Mouse (Mus musculus) midbrain, embryonic 16.5 days (tissue): ENCODE measurements around the gene Gmpr. TPM values are rescaled to one million over a fixed set of nuclear protein-coding genes. Genes with fewer than 3 reads are reported as not detected.
A peak's percentile ranks its signal among the peaks of the same experiment; 100 is the strongest.

ENCODE experiments used
- ATAC-seq: fragments of 200-750 bp; cut with Nextera tagmentation; 2 replicates; pipeline ENCODE4 v1.8.0; 2017; ENCODE audit warnings: moderate TSS enrichment
- H3K27ac ChIP-seq: fragments of 300-500 bp; sonication (generic); 2 replicates; pipeline ENCODE4 v1.5.1; 2014; ENCODE audit warnings: mild to moderate bottlenecking, low read length, mixed read lengths
- H3K27me3 ChIP-seq: fragments of 300-500 bp; sonication (generic); 2 replicates; pipeline ENCODE4 v1.6.1; 2014; ENCODE audit warnings: low read depth, low read length, mixed read lengths; ENCODE audit not compliant: control insufficient read depth, insufficient read depth
- H3K36me3 ChIP-seq: fragments of 300-500 bp; sonication (generic); 2 replicates; pipeline ENCODE4 v1.6.1; 2014; ENCODE audit warnings: mild to moderate bottlenecking, low read length, moderate library complexity, mixed read lengths; ENCODE audit not compliant: control insufficient read depth, insufficient read depth
- H3K4me1 ChIP-seq: fragments of 300-500 bp; sonication (generic); 2 replicates; pipeline ENCODE4 v1.6.1; 2014; ENCODE audit warnings: mild to moderate bottlenecking, low read length, mixed read lengths; ENCODE audit not compliant: control insufficient read depth, insufficient read depth
- H3K4me2 ChIP-seq: fragments of 300-500 bp; sonication (generic); 2 replicates; pipeline ENCODE4 v1.6.1; 2014; ENCODE audit warnings: mild to moderate bottlenecking, low read length, mixed read lengths
- H3K4me3 ChIP-seq: fragments of 300-500 bp; sonication (generic); 2 replicates; pipeline ENCODE4 v1.5.1; 2014; ENCODE audit warnings: low read depth, mild to moderate bottlenecking, low read length, moderate library complexity, mixed read lengths
- H3K9ac ChIP-seq: fragments of 300-500 bp; sonication (generic); 2 replicates; pipeline ENCODE4 v1.6.1; 2014; ENCODE audit warnings: low read depth, low read length, mixed read lengths
- H3K9me3 ChIP-seq: fragments of 300-500 bp; sonication (generic); replicated peaks from 2 replicates; pipeline ENCODE4 v1.6.1; 2014; ENCODE audit warnings: mild to moderate bottlenecking, low read length, mixed read lengths; ENCODE audit not compliant: control insufficient read depth, poor library complexity, severe bottlenecking
- WGBS: fragments of 180-500 bp; shearing (Covaris S2); extraction: QIAGEN DNeasy Blood & Tissue Kit; methylation state at CpG from one replicate; pipeline ENCODE4 v1.1.7; 2014; 5-methylcytosine and 5-hydroxymethylcytosine counted together
- polyA plus RNA-seq: library from polyadenylated mRNA; unstranded; fragments of >200 nt; fragmentation: Nextera tagmentation; extraction: Ambion mirVana; gene quantifications from 2 replicates; pipeline ENCODE4 v1.2.1, GENCODE M21; 2015

The Gmpr gene
- polyA plus RNA-seq, 1 experiment from 2014 or later = 33.8 TPM

DNA sequence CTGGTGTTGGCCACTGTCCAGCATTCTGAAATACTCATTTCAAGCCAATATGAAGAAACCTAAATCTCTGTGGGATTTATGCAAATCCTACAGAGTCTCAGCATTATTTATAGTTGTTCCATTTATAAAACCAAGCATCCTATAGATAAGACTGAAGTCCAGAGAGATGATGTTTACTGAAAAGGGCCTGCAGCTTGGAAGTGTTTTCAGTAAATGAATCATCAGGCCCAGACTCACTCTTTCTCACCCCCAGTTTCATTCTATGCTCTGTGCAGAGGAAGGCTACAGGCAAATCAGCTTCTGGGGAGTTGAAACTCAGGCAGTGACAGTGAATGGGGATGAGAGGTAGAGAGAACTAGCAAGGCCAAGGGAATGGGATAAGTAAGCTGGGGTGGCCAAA lies 83.7 kb downstream of the Gmpr start:
- Histone ChIP-seq H3K9me3 (no peaks in the 10 kb centered on the region), H3K9ac (no peak overlapping the region), H3K4me3 (no peak overlapping the region), H3K27me3 (no peaks in the 10 kb centered on the region), H3K4me1 (peaks cover 5% of the 10 kb centered on the region; the same call in 1 of the 2 replicates), H3K27ac (no peak overlapping the region), H3K36me3 (no peaks in the 10 kb centered on the region), H3K4me2 (no peak overlapping the region)
- no peak for ATAC-seq

- 60% methylated on average over 1 of the region's 1 CpGs for WGBS
- ATAC-seq = no peak
- no peaks in the 10 kb centered on the region for H3K36me3 ChIP-seq
- H3K4me2 ChIP-seq = no peak overlapping the region
- H3K27ac ChIP-seq = no peak overlapping the region
- no peaks in the 10 kb centered on the region for H3K9me3 ChIP-seq
- H3K27me3 ChIP-seq = no peaks in the 10 kb centered on the region
- H3K4me1 ChIP-seq = peaks cover 6% of the 10 kb centered on the region; the same call in 1 of the 2 replicates
- H3K9ac ChIP-seq = no peak overlapping the region
- H3K4me3 ChIP-seq = no peak overlapping the region
Observed at GRCm38 (mm10) chr13:45593914-45594313, 86.7 kb downstream of the Gmpr start.

GRCm38 (mm10) chr13:45595416-45595815 lies 88.2 kb downstream of the Gmpr start:
- no peaks in the 10 kb centered on the region for H3K9me3 ChIP-seq
- no peak for ATAC-seq
- no peaks in the 10 kb centered on the region for H3K36me3 ChIP-seq
- WGBS = 76% methylated on average over 7 of the region's 7 CpGs
- H3K9ac ChIP-seq = no peak overlapping the region
- H3K27ac ChIP-seq = no peak overlapping the region
- peaks cover 9% of the 10 kb centered on the region for H3K4me1 ChIP-seq
- no peak overlapping the region for H3K4me2 ChIP-seq
- no peak overlapping the region for H3K4me3 ChIP-seq
- no peaks in the 10 kb centered on the region for H3K27me3 ChIP-seq

DNA sequence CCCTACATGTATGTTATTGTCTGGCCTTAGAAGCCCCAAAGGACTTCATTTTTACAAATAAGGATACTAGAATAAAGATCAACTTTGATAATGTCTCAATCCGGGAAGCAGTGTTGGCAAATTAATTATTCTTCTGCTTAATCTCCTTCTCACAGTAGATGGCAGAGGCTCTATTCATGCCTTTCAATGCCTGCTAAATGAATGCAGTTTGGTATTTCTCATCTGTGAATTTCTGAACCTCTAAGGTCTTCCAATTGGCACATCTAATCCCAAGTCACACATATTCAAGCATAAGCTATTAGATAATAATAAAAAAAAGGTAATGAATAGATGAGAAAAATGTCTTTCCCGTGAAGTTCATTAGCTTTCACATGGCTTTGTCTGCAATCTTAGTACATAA lies 92.6 kb downstream of the Gmpr start:
- H3K9ac ChIP-seq = no peak overlapping the region
- ATAC-seq = no peak
- H3K27me3 ChIP-seq = no peaks in the 10 kb centered on the region
- peak overlapping the region; percentile 3; the same call in 1 of the 2 replicates for H3K27ac ChIP-seq
- no peaks in the 10 kb centered on the region for H3K36me3 ChIP-seq
- WGBS = 25% methylated on average over 2 of the region's 2 CpGs
- H3K4me2 ChIP-seq = no peak overlapping the region
- H3K4me3 ChIP-seq = no peak overlapping the region
- H3K9me3 ChIP-seq = no peaks in the 10 kb centered on the region
- H3K4me1 ChIP-seq = peaks cover 15% of the 10 kb centered on the region

- Histone ChIP-seq H3K4me2 (no peak overlapping the region), H3K27ac (peak overlapping the region; percentile 18), H3K9me3 (no peaks in the 10 kb centered on the region), H3K9ac (no peak overlapping the region), H3K4me1 (peaks cover 14% of the 10 kb centered on the region), H3K4me3 (no peak overlapping the region), H3K36me3 (no peaks in the 10 kb centered on the region), H3K27me3 (no peaks in the 10 kb centered on the region)
- no peak for ATAC-seq
- WGBS = 39% methylated on average over 6 of the region's 6 CpGs
Observed at GRCm38 (mm10) chr13:45600443-45600842, 93.2 kb downstream of the Gmpr start.

Other genes with a start within 250 kb of the Gmpr start
- gene Mylip, start 117.7 kb upstream of the Gmpr start, polyA plus RNA-seq = 5.6 and 6.6 TPM in 2 replicates